Mouse (Mus musculus): ENCODE data around the gene Slc9a9. TPM values are rescaled to one million over a fixed set of nuclear protein-coding genes. Genes with fewer than 3 reads are reported as not detected.

The Slc9a9 gene
- polyA plus RNA-seq, 1 experiment, result 0.03 TPM

DNA sequence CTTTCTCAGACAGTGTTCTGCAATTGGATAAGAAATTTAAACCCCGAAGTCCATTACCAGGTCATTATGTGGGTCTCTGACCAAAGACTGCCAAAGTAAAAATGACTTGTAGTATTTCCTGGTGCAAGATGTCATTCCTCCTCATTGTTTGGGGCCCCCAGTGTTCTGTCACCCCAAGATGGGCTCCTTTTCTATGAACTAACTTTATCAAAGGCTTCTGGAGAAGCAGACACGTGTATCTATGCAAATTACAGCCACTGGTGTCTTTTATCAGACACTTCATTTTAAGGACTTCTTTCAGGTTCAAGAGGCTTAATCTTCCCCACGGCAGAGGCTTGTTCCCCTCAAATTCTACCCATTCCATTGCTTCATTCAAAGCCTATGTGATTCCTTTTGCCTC is 593.1 kb downstream of the Slc9a9 start:
- Histone ChIP-seq H3K36me3 (ENCODE audit: control insufficient read depth) (no peaks in the 10 kb centered on the region), H3K27me3 (ENCODE audit: control insufficient read depth) (no peaks in the 10 kb centered on the region), H3K4me1 (ENCODE audit: control insufficient read depth) (peaks cover 6% of the 10 kb centered on the region), H3K9me3 (ENCODE audit: control insufficient read depth, low read length) (no peaks in the 10 kb centered on the region), H3K4me3 (replicated peaks) (no peak overlapping the region)
- TF ChIP-seq TAL1 (IDR thresholded peaks at IDR 0.05; ENCODE audit: low read length), result no peak
- no peak for TF ChIP-seq GATA1 (IDR thresholded peaks at IDR 0.05; ENCODE audit: low read length)

DNA sequence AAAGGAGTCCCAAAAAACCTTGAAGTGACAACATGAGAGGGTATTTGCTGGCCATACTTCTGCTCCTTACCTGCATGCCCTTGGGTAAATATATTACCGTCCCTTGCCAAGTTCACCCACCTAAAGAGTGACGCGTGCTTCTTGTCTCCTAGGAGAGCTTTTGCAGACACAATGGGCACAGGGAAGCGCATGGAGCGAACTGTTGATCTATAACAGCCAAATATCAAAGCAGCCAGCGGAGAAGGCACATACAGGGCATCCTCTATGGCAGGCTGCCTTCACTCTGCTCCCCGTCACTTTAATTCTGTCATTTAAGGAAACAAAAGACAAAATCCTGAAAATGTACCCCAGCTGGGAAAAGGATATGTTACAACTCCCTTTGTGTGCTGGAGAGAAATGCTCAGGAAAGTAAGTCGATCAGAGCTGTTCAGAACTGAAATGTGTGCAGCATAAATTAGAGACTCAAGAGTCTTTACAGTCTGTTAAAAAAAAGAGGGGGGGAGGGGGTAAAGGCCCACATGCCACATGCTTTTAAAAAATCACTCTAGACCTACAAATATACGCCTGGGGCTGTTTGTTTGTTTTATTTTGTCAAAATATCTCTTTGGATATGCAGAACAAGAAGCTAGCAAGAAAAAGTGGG is 594.3 kb downstream of the Slc9a9 start:
- no peaks in the 10 kb centered on the region for H3K27me3 ChIP-seq (ENCODE audit: control insufficient read depth)
- no peak overlapping the region for H3K4me3 ChIP-seq (replicated peaks)
- no peaks in the 10 kb centered on the region for H3K36me3 ChIP-seq (ENCODE audit: control insufficient read depth)
- peaks cover 6% of the 10 kb centered on the region for H3K4me1 ChIP-seq (ENCODE audit: control insufficient read depth)
- no peaks in the 10 kb centered on the region for H3K9me3 ChIP-seq (ENCODE audit: control insufficient read depth, low read length)
- no peak; the same call in 2 of the 3 replicates for TF ChIP-seq TAL1 (IDR thresholded peaks at IDR 0.05; ENCODE audit: low read length)
- no peak for TF ChIP-seq GATA1 (IDR thresholded peaks at IDR 0.05; ENCODE audit: low read length)

DNA sequence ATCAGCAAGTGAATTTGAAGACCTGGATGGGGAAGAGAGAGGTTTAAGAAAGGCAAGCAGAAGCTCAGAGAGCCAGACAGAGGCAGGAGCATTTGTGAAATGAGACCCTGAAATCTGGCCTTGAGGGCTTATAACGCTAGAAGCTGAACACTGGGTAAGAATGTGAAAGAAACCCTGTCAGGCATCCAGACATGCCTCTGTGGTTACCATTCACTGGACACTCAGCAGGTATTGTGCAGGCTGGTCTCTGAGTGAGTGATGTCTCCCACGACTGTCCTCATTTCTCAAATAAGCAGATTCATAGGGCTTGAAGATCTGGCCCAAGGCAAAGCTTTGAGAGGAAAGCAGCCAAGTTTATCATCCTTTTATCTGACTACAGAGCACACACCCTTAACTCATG is 596.5 kb downstream of the Slc9a9 start:
- H3K9me3 ChIP-seq (ENCODE audit: control insufficient read depth, low read length), result no peaks in the 10 kb centered on the region
- TF ChIP-seq GATA1 (IDR thresholded peaks at IDR 0.05; ENCODE audit: low read length) (no peak), TAL1 (IDR thresholded peaks at IDR 0.05; ENCODE audit: low read length) (no peak)
- no peak overlapping the region for H3K4me3 ChIP-seq (replicated peaks)
- H3K27me3 ChIP-seq (ENCODE audit: control insufficient read depth), result no peaks in the 10 kb centered on the region
- peaks cover 6% of the 10 kb centered on the region for H3K4me1 ChIP-seq (ENCODE audit: control insufficient read depth)
- H3K36me3 ChIP-seq (ENCODE audit: control insufficient read depth), result no peaks in the 10 kb centered on the region

DNA sequence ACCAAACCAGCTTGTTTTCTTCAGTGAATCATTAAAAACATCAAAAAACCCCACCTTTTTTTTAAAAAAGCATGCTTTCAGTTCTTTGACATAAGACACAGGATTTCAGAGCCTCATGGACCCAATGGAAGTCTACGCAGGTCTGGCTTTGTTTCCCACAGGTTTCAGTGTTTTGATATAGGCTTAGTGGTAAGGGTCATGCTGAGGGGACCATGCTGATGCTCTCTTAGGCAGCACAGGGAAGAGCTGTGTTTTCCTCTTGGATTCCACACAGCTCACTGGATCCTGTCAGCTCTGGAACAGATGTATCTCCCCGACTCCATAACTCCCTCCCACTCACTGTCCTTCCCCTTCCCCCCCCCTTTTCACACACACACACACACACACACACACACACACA is 597.2 kb downstream of the Slc9a9 start:
- peaks cover 6% of the 10 kb centered on the region for H3K4me1 ChIP-seq (ENCODE audit: control insufficient read depth)
- no peaks in the 10 kb centered on the region for H3K27me3 ChIP-seq (ENCODE audit: control insufficient read depth)
- TF ChIP-seq GATA1 (IDR thresholded peaks at IDR 0.05; ENCODE audit: low read length), result no peak
- no peak for TF ChIP-seq TAL1 (IDR thresholded peaks at IDR 0.05; ENCODE audit: low read length)

DNA sequence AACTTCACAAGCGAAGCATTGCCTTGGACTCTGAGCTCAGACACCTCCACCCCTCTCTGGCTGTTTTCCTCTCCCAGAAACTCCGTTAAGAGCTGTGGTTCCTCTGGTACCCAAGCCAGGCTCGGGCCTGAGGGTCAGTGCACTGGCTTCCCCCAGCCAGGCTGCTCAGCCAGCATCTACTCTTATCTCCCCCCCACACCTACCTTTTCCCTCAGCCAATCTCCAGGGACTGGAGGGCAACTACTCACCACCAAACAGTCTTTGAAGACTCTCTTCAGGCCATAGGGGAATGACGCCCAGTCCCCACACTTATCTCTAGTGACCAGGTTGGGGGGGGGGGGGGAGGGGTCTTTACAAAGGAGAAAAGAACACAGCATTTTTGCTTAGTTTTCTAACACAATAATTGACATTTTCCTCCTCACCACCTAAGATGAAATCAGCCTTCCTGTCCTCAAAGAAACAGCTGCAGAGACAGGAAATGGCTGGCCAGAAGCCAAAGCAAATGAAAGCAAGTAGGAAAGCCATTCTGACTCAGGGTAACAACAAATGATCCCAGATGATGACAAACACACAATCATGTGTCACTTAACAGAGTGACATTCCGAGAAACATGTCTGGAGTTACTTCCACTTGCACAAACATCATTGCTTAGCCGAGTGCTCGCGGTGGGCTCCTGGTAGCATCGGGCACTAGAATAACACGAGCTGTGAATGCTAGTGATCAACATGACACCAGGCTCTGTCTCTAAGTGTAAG is 610.1 kb downstream of the Slc9a9 start:
- TF ChIP-seq TAL1 (IDR thresholded peaks at IDR 0.05; ENCODE audit: low read length), result no peak

More for the DNA sequence above, 597.2 kb downstream of the Slc9a9 start:
- Histone ChIP-seq H3K9me3 (ENCODE audit: control insufficient read depth, low read length) (no peaks in the 10 kb centered on the region), H3K4me3 (replicated peaks) (no peak overlapping the region), H3K36me3 (ENCODE audit: control insufficient read depth) (no peaks in the 10 kb centered on the region)

More for the DNA sequence above, 610.1 kb downstream of the Slc9a9 start:
- Histone ChIP-seq H3K9me3 (ENCODE audit: control insufficient read depth, low read length) (no peaks in the 10 kb centered on the region), H3K4me1 (ENCODE audit: control insufficient read depth) (peaks cover 16% of the 10 kb centered on the region), H3K4me3 (replicated peaks) (no peak overlapping the region), H3K27me3 (ENCODE audit: control insufficient read depth) (no peaks in the 10 kb centered on the region), H3K36me3 (ENCODE audit: control insufficient read depth) (no peaks in the 10 kb centered on the region)

Other genes starting within 250 kb of the Slc9a9 start
- 0.14 and 0.19 TPM in 2 replicates for gene 1190002N15Rik, start 131.8 kb upstream of the Slc9a9 start, polyA plus RNA-seq (2012)